Mouse (Mus musculus) kidney, postnatal 4 days (tissue): ENCODE measurements at regions not wholly inside any gene's neighbourhood (a gene's known extent, or its start where the extent isn't known, plus 50 kb on each side); places are given as distances from the start of the nearest gene placed in this dataset.

Experiments used
- DNase-seq, 2 experiments: peaks; one replicate each; pipeline ENCODE4 v3.0.0; 2021; ENCODE audit warnings: mixed read lengths in 2 of 2

GRCm38 (mm10) chr3:52158788-52159260, 53.9 kb upstream of the Maml3 start:
- DNase-seq, result no peak

- no peak for DNase-seq
Measured at GRCm38 (mm10) chr3:52161688-52162087, 56.8 kb upstream of the Maml3 start.

- DNase-seq, result peak; percentile 34 to 49
Measured at GRCm38 (mm10) chr3:52163990-52164389, 59.1 kb upstream of the Maml3 start.

- no peak for DNase-seq
Measured at GRCm38 (mm10) chr3:52167420-52167819, 62.5 kb upstream of the Maml3 start.

GRCm38 (mm10) chr3:52170847-52171246, 66.0 kb upstream of the Maml3 start:
- no peak for DNase-seq

- no peak for DNase-seq
Measured at GRCm38 (mm10) chr3:52171303-52171702, 66.4 kb upstream of the Maml3 start.

GRCm38 (mm10) chr3:52173490-52173889, 68.6 kb upstream of the Maml3 start:
- no peak for DNase-seq

GRCm38 (mm10) chr3:52176108-52176507, 71.2 kb upstream of the Maml3 start:
- no peak for DNase-seq

GRCm38 (mm10) chr3:52178851-52179250, 74.0 kb upstream of the Maml3 start:
- no peak for DNase-seq

- peak; percentile 75 to 84 for DNase-seq
Measured at GRCm38 (mm10) chr3:52179686-52180085, 74.8 kb upstream of the Maml3 start.

GRCm38 (mm10) chr3:52180306-52180705, 75.4 kb upstream of the Maml3 start:
- DNase-seq, result peak; percentile 37 to 48

- DNase-seq, result peak; percentile 82 to 89
Measured at GRCm38 (mm10) chr3:52180785-52181184, 75.9 kb upstream of the Maml3 start.

GRCm38 (mm10) chr3:52181326-52182101, 76.6 kb upstream of the Maml3 start:
- no peak for DNase-seq

- DNase-seq, result no peak
Measured at GRCm38 (mm10) chr3:52184241-52184640, 79.4 kb upstream of the Maml3 start.

GRCm38 (mm10) chr3:52185351-52185750, 80.5 kb upstream of the Maml3 start:
- no peak for DNase-seq

GRCm38 (mm10) chr3:52187401-52187801, 80.7 kb upstream of the Foxo1 start:
- DNase-seq, result peak in 1 of 2 experiments; percentile 10

- no peak for DNase-seq
Measured at GRCm38 (mm10) chr3:52188303-52188702, 79.8 kb upstream of the Foxo1 start.

GRCm38 (mm10) chr3:52189016-52189415, 79.1 kb upstream of the Foxo1 start:
- no peak for DNase-seq

- DNase-seq, result no peak
Measured at GRCm38 (mm10) chr3:52190021-52190420, 78.1 kb upstream of the Foxo1 start.

- DNase-seq, result peak in 1 of 2 experiments; percentile 10
Measured at GRCm38 (mm10) chr3:52193026-52193425, 75.1 kb upstream of the Foxo1 start.

- DNase-seq, result no peak
Measured at GRCm38 (mm10) chr3:52194216-52194615, 73.9 kb upstream of the Foxo1 start.

GRCm38 (mm10) chr3:52195486-52195885, 72.7 kb upstream of the Foxo1 start:
- DNase-seq, result peak in 1 of 2 experiments; percentile 10

- peak; percentile 88 to 90 for DNase-seq
Measured at GRCm38 (mm10) chr3:52196047-52196935, 71.8 kb upstream of the Foxo1 start.

- DNase-seq, result no peak
Measured at GRCm38 (mm10) chr3:52196936-52197246, 71.2 kb upstream of the Foxo1 start.
